Mouse (Mus musculus) erythroid progenitor cell, adult 5-6 weeks (primary cell): ENCODE data around the gene Tmem131l. TPM values are rescaled to one million over a fixed set of nuclear protein-coding genes. Genes with fewer than 3 reads are reported as not detected.
"Not testable (repeated sequence)": the region's sequence is repeated elsewhere in the genome, so short reads cannot be mapped to it uniquely, and the experiment has no call there.

ENCODE experiments used
- ATAC-seq: replicated peaks from 2 replicates; pipeline ENCODE4 v1.8.0; 2016; ENCODE audit warnings: moderate number of reproducible peaks, mild to moderate bottlenecking, moderate TSS enrichment, inconsistent platforms; ENCODE audit not compliant: poor library complexity, low FRiP score, severe bottlenecking
- total RNA-seq, 2 experiments: library from RNA; stranded (forward) in 1 of 2; stranded (reverse) in 1 of 2; fragments of 150-400 nt in 1 of 2; fragments of 186-747, 209-891 nt in 1 of 2; gene quantifications; 2 replicates each; pipeline versions ENCODE4 v1.2.3 to v1.2.4; 2015 to 2017; ENCODE audit warnings: low replicate concordance in 2 of 2

Tmem131l gene
- total RNA-seq, 2 experiments from 2014 or later, result 86.8 to 116 TPM

GRCm38 (mm10) chr3:83878801-83879200 is 161.2 kb downstream of the Tmem131l start:
- no peak for ATAC-seq

- no peak for ATAC-seq
Observed at GRCm38 (mm10) chr3:83876299-83876698, 163.7 kb downstream of the Tmem131l start.

GRCm38 (mm10) chr3:83875078-83875477 is 164.9 kb downstream of the Tmem131l start:
- ATAC-seq, result not testable (repeated sequence)

- ATAC-seq, result not testable (repeated sequence)
Observed at GRCm38 (mm10) chr3:83872853-83873252, 167.1 kb downstream of the Tmem131l start.

- not testable (repeated sequence) for ATAC-seq
Observed at GRCm38 (mm10) chr3:83871962-83872361, 168.0 kb downstream of the Tmem131l start.

- not testable (repeated sequence) for ATAC-seq
Observed at GRCm38 (mm10) chr3:83871559-83871958, 168.4 kb downstream of the Tmem131l start.

- ATAC-seq, result no peak
Observed at GRCm38 (mm10) chr3:83869776-83870175, 170.2 kb downstream of the Tmem131l start.

- ATAC-seq, result not testable (repeated sequence)
Observed at GRCm38 (mm10) chr3:83867026-83867425, 172.9 kb downstream of the Tmem131l start.

GRCm38 (mm10) chr3:83865216-83865615 is 174.8 kb downstream of the Tmem131l start:
- no peak for ATAC-seq

GRCm38 (mm10) chr3:83864064-83864548 is 175.9 kb downstream of the Tmem131l start:
- ATAC-seq, result no peak

- ATAC-seq, result no peak
Observed at GRCm38 (mm10) chr3:83862956-83863355, 177.0 kb downstream of the Tmem131l start.

GRCm38 (mm10) chr3:83859595-83859994 is 180.4 kb downstream of the Tmem131l start:
- no peak for ATAC-seq

- no peak for ATAC-seq
Observed at GRCm38 (mm10) chr3:83859071-83859470, 180.9 kb downstream of the Tmem131l start.

GRCm38 (mm10) chr3:83857621-83858020 is 182.4 kb downstream of the Tmem131l start:
- ATAC-seq, result no peak

GRCm38 (mm10) chr3:83855643-83856042 is 184.3 kb downstream of the Tmem131l start:
- ATAC-seq, result no peak

GRCm38 (mm10) chr3:83849341-83849740 is 190.6 kb downstream of the Tmem131l start:
- ATAC-seq, result no peak

Other genes with a start within 250 kb of the Tmem131l start
- 8.4 and 8.6 TPM in 2 replicates for gene Tlr2, start 198.4 kb downstream of the Tmem131l start, total RNA-seq (2015; ENCODE audit: low replicate concordance)
- 1.3 and 1.8 TPM in 2 replicates for gene Tlr2, start 198.4 kb downstream of the Tmem131l start, total RNA-seq (2017; ENCODE audit: low replicate concordance)
- gene Mnd1, start 115.6 kb upstream of the Tmem131l start, total RNA-seq (2015; ENCODE audit: low replicate concordance), result 2.9 and 6.3 TPM in 2 replicates
- 1.4 and 3.6 TPM in 2 replicates for gene Mnd1, start 115.6 kb upstream of the Tmem131l start, total RNA-seq (2017; ENCODE audit: low replicate concordance)
- gene Gm6525, start 133.9 kb upstream of the Tmem131l start, total RNA-seq (2015; ENCODE audit: low replicate concordance), result not detected in 2 replicates
- 3.9 TPM in 1 of 2 replicates, not detected in the other for gene Gm6525, start 133.9 kb upstream of the Tmem131l start, total RNA-seq (2017; ENCODE audit: low replicate concordance)